Mouse (Mus musculus): ENCODE results near the gene Uba7. TPM values are rescaled to one million over a fixed set of nuclear protein-coding genes. Genes with fewer than 3 reads are reported as not detected.

Uba7 gene
- total and polyA plus RNA-seq, 2 experiments from 2014 or later: 6.2 to 12.8 TPM

DNA sequence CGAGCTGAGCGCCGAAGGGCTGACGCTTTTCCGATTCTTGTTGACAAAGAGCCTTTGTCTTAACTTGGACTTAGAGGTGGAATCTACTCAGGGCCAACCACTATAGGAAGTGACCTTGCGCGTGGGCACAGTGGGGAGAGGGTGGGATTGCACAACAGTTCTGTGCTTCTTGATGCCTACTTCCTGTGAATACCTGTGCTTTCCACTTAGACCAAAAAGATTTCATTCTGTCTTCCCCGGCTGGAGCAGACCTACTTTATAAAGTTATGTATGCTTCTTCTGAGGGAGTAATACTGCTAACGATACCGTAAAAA is 25.4 kb upstream of the Uba7 start, which contains the start of gene Traip:
Traip (plus strand) TSS at position 215 of the 314 bp plus-strand sequence.
- Histone ChIP-seq H3K36me3 (ENCODE audit: insufficient read depth, low read length) (no peaks in the 10 kb centered on the region), H3K4me1 (ENCODE audit: insufficient read depth, low read length) (peaks cover 5% of the 10 kb centered on the region), H3K27ac (peak within 1 kb of the TSS; percentile 80; the same call in 1 of the 2 replicates), H3K9me3 (ENCODE audit: low read length) (no peaks in the 10 kb centered on the region), H3K9ac (replicated peaks; ENCODE audit: low read length) (peak within 1 kb of the TSS; percentile 51), H3K4me2 (ENCODE audit: low read depth, low read length) (peak within 1 kb of the TSS; percentile 89), H3K4me3 (ENCODE audit: low read length) (peak within 1 kb of the TSS; percentile 55), H3K27me3 (ENCODE audit: insufficient read depth, low read length) (no peaks in the 10 kb centered on the region)
- TF ChIP-seq CTCF (IDR thresholded peaks at IDR 0.05; ENCODE audit: low read depth): no peak
- ATAC-seq (no peak), DNase-seq (ENCODE audit: low spot score) (no peak)
- WGBS: 94% methylated on average over 10 of the region's 10 CpGs

DNA sequence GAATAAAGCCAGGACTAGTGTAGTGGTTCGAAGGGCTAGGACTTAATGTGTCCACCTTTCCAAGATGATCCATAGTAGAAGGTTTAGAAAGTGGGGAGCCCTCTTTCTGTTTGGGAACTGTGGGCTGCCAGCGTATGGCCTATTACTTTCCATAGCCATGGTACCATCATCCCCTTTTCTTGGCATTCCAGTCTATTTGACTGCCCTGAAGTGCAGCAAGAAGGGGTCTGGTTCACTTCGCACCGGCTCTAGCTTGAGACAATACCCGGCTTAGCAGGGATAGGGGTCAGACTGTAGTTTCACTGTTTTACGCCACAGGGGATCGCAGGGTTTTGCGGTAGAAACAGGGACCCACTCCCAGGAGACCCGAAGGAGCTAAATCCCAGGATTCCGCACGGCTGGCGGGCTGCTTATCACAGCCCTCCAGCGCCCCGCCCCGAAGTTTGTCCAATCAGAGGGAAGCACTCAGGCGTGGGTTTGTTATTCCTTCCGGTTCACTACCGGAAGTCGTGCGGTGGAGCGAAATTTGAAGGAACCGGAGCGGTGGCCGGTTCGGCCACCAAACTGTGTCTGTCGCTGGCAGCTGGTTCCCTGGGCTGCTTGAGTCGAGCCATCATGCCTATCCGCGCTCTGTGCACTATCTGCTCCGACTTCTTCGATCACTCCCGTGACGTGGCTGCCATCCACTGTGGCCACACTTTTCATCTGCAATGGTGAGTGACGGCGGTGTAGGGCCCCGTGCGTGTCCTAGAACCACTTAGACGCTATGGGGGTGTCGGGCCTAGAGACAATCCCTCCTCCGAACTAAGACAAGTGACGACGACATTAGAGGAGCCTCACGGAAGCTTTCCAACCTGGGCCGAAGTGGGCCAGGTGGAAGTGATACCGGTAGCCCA is 24.6 kb upstream of the Uba7 start:
- Histone ChIP-seq H3K4me2 (ENCODE audit: low read depth, low read length) (peak overlapping the region; percentile 89), H3K36me3 (ENCODE audit: insufficient read depth, low read length) (no peaks in the 10 kb centered on the region), H3K4me3 (ENCODE audit: low read length) (peak overlapping the region; percentile 55), H3K27me3 (ENCODE audit: insufficient read depth, low read length) (no peaks in the 10 kb centered on the region), H3K4me1 (ENCODE audit: insufficient read depth, low read length) (peaks cover 5% of the 10 kb centered on the region), H3K9me3 (ENCODE audit: low read length) (no peaks in the 10 kb centered on the region), H3K27ac (peak overlapping the region; percentile 80; the same call in 1 of the 2 replicates), H3K9ac (replicated peaks; ENCODE audit: low read length) (peak overlapping the region; percentile 51)
- 15% methylated on average over 45 of the region's 45 CpGs for WGBS
- ATAC-seq: peak; percentile 95
- TF ChIP-seq CTCF (IDR thresholded peaks at IDR 0.05; ENCODE audit: low read depth): no peak
- peak; percentile 95 for DNase-seq (ENCODE audit: low spot score)

DNA sequence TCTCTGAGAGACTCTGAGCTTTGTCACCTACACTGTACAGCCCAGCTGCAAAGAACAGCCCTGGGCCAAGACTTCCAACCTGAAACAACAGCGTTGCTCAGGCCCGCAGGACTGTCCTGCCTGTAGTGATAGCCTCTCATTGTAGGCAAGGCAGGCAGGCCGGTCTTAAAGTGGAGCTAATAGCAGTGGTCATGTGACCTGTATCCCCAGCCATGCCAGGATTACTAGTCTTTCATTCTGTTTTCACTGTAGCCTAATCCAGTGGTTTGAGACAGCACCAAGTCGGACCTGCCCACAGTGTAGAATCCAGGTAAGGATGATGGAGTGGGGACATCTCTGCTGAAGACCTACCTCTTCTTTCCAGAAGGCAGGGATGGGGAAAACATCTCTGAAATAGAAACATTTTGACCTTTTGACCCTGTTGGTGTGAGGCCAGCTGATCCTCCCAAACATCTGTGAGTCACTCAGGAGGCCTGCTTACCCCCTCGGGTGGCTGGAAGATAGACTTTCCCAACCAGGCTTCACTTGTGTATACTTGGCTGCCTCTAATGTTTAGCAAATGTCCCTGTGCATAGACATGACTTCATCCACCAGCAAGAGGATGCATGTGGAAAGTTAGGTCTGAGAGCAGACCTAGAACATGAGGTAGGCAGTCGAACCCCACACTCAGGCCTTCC is 19.6 kb upstream of the Uba7 start:
- no peak for ATAC-seq
- no peak overlapping the region for H3K27ac ChIP-seq
- no peaks in the 10 kb centered on the region for H3K9me3 ChIP-seq (ENCODE audit: low read length)
- no peak overlapping the region for H3K9ac ChIP-seq (replicated peaks; ENCODE audit: low read length)
- 84% methylated on average over 6 of the region's 6 CpGs for WGBS
- no peaks in the 10 kb centered on the region; the same call in 1 of the 2 replicates for H3K36me3 ChIP-seq (ENCODE audit: insufficient read depth, low read length)
- no peak overlapping the region for H3K4me3 ChIP-seq (ENCODE audit: low read length)
- no peak for DNase-seq (ENCODE audit: low spot score)
- no peak overlapping the region for H3K4me2 ChIP-seq (ENCODE audit: low read depth, low read length)
- TF ChIP-seq CTCF (IDR thresholded peaks at IDR 0.05; ENCODE audit: low read depth): no peak
- no peaks in the 10 kb centered on the region; the same call in 1 of the 2 replicates for H3K4me1 ChIP-seq (ENCODE audit: insufficient read depth, low read length)
- H3K27me3 ChIP-seq (ENCODE audit: insufficient read depth, low read length): no peaks in the 10 kb centered on the region

DNA sequence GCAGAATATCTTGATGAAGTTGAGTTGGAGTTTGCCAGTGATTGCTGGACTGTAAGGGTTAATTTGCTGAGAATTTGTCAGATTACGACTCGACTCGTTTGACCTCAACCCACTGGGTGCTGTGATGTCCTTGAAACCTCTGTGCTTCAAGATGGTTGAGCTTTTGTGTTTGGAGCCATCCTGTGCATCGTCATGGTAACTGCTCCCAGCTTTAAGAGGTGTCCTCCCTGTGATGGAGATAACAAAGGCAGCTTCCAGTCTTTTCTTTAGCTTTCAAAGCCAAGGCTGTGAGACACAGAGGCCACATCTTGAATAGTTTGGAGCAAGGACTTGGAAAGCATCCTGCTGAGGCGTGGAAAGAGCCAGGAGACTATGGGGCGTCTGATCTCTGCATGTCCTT is 18.2 kb upstream of the Uba7 start:
- H3K9me3 ChIP-seq (ENCODE audit: low read length): no peaks in the 10 kb centered on the region
- ATAC-seq (no peak), DNase-seq (ENCODE audit: low spot score) (no peak)
- WGBS: 27% methylated on average over 6 of the region's 6 CpGs
- H3K9ac ChIP-seq (replicated peaks; ENCODE audit: low read length): no peak overlapping the region
- no peak for TF ChIP-seq CTCF (IDR thresholded peaks at IDR 0.05; ENCODE audit: low read depth)
- peaks cover 6% of the 10 kb centered on the region for H3K4me1 ChIP-seq (ENCODE audit: insufficient read depth, low read length)
- no peak overlapping the region for H3K4me2 ChIP-seq (ENCODE audit: low read depth, low read length)
- H3K36me3 ChIP-seq (ENCODE audit: insufficient read depth, low read length): no peaks in the 10 kb centered on the region; the same call in 1 of the 2 replicates
- H3K27me3 ChIP-seq (ENCODE audit: insufficient read depth, low read length): no peaks in the 10 kb centered on the region
- H3K27ac ChIP-seq: no peak overlapping the region
- no peak overlapping the region for H3K4me3 ChIP-seq (ENCODE audit: low read length)

DNA sequence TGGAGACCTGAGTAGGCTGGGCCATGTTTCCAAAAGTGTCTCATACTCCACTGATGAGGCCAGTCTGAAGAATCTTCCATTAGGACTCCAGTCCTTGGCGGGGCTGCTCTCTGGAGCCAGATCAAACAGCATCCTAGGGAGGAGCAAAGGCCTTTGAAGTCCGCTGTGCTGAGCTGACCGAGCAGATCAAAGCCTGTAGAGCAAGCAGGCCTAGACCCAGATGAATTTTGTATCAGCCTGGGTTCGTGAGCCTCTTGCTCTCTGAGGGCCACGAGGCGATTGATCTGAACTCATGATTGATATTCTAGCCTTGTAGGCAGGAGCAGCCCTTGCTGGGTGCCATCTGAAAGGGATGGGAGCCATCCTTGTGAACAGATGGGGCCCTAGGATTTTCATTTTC is 15.4 kb upstream of the Uba7 start:
- no peak for TF ChIP-seq CTCF (IDR thresholded peaks at IDR 0.05; ENCODE audit: low read depth)
- Histone ChIP-seq H3K9ac (replicated peaks; ENCODE audit: low read length) (no peak overlapping the region), H3K4me3 (ENCODE audit: low read length) (no peak overlapping the region), H3K4me2 (ENCODE audit: low read depth, low read length) (no peak overlapping the region), H3K36me3 (ENCODE audit: insufficient read depth, low read length) (no peaks in the 10 kb centered on the region; the same call in 1 of the 2 replicates), H3K27ac (0 out of 2 replicates have a peak overlapping the region, but pooled peaks have one; percentile 87), H3K4me1 (ENCODE audit: insufficient read depth, low read length) (peaks cover 7% of the 10 kb centered on the region), H3K9me3 (ENCODE audit: low read length) (no peaks in the 10 kb centered on the region), H3K27me3 (ENCODE audit: insufficient read depth, low read length) (no peaks in the 10 kb centered on the region)
- DNase-seq (ENCODE audit: low spot score) (no peak), ATAC-seq (no peak)
- 68% methylated on average over 6 of the region's 6 CpGs for WGBS

DNA sequence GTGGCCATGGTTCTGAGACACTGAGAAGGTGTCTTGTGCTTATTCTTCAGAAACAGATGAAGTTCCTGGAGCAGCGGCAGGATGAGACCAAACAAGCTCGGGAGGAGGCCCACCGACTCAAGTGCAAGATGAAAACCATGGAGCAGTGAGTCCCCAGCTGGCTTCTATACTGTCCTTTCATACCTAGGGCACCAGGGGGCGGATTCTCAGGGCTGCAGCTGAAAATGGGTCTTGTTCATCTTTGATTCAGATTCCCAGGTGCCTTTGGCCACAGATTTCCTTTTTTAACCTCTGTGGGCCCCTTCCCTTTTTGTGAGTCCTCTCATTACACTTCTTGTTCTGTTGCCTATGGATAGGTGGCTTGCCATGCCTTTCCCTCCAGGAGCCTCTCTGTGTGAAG is 14.4 kb upstream of the Uba7 start:
- H3K9me3 ChIP-seq (ENCODE audit: low read length): no peaks in the 10 kb centered on the region
- TF ChIP-seq CTCF (IDR thresholded peaks at IDR 0.05; ENCODE audit: low read depth): peak; percentile 22; the same call in 1 of the 2 replicates
- no peak for DNase-seq (ENCODE audit: low spot score)
- H3K9ac ChIP-seq (replicated peaks; ENCODE audit: low read length): no peak overlapping the region
- H3K36me3 ChIP-seq (ENCODE audit: insufficient read depth, low read length): no peaks in the 10 kb centered on the region; the same call in 1 of the 2 replicates
- 76% methylated on average over 4 of the region's 4 CpGs for WGBS
- H3K27ac ChIP-seq: peak overlapping the region; percentile 87
- H3K4me2 ChIP-seq (ENCODE audit: low read depth, low read length): peak overlapping the region; percentile 33; the same call in 1 of the 2 replicates
- H3K27me3 ChIP-seq (ENCODE audit: insufficient read depth, low read length): no peaks in the 10 kb centered on the region
- H3K4me1 ChIP-seq (ENCODE audit: insufficient read depth, low read length): peaks cover 7% of the 10 kb centered on the region
- H3K4me3 ChIP-seq (ENCODE audit: low read length): no peak overlapping the region
- ATAC-seq: no peak
